ENCODE assay signal across 24 mouse cellular contexts in the genomic region with DNA sequence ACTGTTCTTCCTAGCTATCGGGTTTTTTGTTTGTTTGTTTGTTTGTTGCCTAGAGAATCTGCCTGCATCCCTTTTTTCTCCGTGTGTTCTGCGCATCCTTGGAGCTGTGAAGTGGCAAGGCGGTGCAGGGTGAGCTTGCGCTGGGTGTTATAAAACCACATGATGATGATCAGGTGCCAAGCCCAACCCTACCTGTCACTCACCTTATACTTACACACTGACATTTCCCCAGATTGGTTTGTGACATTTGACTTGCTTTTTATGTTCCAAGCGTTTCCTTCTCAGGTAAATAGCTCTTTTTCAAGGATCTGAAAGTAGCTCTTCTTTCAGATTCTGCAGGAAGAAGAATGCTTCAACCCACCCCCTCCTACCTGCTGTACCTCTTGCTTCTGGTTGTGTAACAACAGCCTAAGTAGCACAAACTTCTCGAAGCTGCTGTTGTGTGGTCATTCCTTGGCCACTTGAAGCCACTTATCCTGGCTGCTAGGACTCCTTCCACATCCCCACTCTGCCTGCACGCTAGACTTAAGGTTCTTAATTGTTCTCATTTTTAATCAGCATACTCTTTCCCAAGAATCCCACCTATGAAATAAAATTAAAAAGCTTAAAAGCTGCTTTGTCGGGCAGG.
"Had no signal": no experiment of that assay in that cellular context is flagged by ENCODE, and none has a peak within 500 bp of the region (broad histone marks: within the 10 kb centered on the region; RNA-seq: fewer than 3 reads in every experiment).

No protein-coding gene starts in this region.

- DNase-seq: kidney, adult 11 months; kidney, adult 8-10 months; kidney, postnatal 10 days; kidney, postnatal 36 days; layer of hippocampus, adult 9-11 months; liver; lung, embryonic 14.5 days; right cerebral cortex, postnatal 4 days; thymus, adult 2 months; thymus, postnatal 14 days; thymus, postnatal 4 days had no signal

- H3K4me3 ChIP-seq: intestine, embryonic 15.5 days; kidney, embryonic 15.5 days; layer of hippocampus, adult 2 months; limb, embryonic 10.5 days; limb, embryonic 13.5 days; liver, embryonic 12.5 days; liver, embryonic 15.5 days; midbrain, embryonic 12.5 days; midbrain, embryonic 15.5 days; myocyte; neural tube, embryonic 13.5 days had no signal

- H3K9ac ChIP-seq: intestine, embryonic 15.5 days; kidney, embryonic 15.5 days; limb, embryonic 13.5 days; liver, embryonic 12.5 days; liver, embryonic 15.5 days; lung, embryonic 14.5 days; midbrain, embryonic 12.5 days; midbrain, embryonic 15.5 days; neural tube, embryonic 13.5 days had no signal

- H3K4me2 ChIP-seq: intestine, embryonic 15.5 days; kidney, embryonic 15.5 days; limb, embryonic 13.5 days; liver, embryonic 12.5 days; liver, embryonic 15.5 days; lung, embryonic 14.5 days; midbrain, embryonic 12.5 days; midbrain, embryonic 15.5 days; neural tube, embryonic 13.5 days had no signal

- H3K36me3 ChIP-seq: intestine, embryonic 15.5 days; kidney, embryonic 15.5 days; limb, embryonic 13.5 days; liver, embryonic 12.5 days; liver, embryonic 15.5 days; midbrain, embryonic 12.5 days; midbrain, embryonic 15.5 days; neural tube, embryonic 13.5 days had no signal

- H3K4me1 ChIP-seq: liver, embryonic 12.5 days had no signal

- H3K9me3 ChIP-seq: intestine, embryonic 15.5 days; kidney, embryonic 15.5 days; limb, embryonic 10.5 days; limb, embryonic 13.5 days; liver, embryonic 12.5 days; midbrain, embryonic 12.5 days; midbrain, embryonic 15.5 days had no signal

- ATAC-seq: intestine, embryonic 15.5 days; liver, embryonic 12.5 days; midbrain, embryonic 15.5 days had no signal

- H3K27me3 ChIP-seq: intestine, embryonic 15.5 days; kidney, embryonic 15.5 days; limb, embryonic 13.5 days; liver, embryonic 12.5 days; liver, embryonic 15.5 days; midbrain, embryonic 15.5 days; neural tube, embryonic 13.5 days had no signal

- H3K27ac ChIP-seq: intestine, embryonic 15.5 days; kidney, embryonic 15.5 days; layer of hippocampus, adult 2 months; limb, embryonic 10.5 days; limb, embryonic 13.5 days; liver, embryonic 12.5 days; liver, embryonic 15.5 days; macrophage; midbrain, embryonic 12.5 days; midbrain, embryonic 15.5 days; neural tube, embryonic 13.5 days; stomach, postnatal 0 days had no signal
